Mouse (Mus musculus) lung, postnatal 36 days (tissue): Measurements from ENCODE around the gene Usp17lc.
"Not testable (repeated sequence)": the region's sequence is repeated elsewhere in the genome, so short reads cannot be mapped to it uniquely, and the experiment has no call there.

Experiments
- DNase-seq: peaks from one replicate; pipeline ENCODE4 v3.0.0; 2022; ENCODE audit warnings: mixed read lengths

The Usp17lc gene

DNA sequence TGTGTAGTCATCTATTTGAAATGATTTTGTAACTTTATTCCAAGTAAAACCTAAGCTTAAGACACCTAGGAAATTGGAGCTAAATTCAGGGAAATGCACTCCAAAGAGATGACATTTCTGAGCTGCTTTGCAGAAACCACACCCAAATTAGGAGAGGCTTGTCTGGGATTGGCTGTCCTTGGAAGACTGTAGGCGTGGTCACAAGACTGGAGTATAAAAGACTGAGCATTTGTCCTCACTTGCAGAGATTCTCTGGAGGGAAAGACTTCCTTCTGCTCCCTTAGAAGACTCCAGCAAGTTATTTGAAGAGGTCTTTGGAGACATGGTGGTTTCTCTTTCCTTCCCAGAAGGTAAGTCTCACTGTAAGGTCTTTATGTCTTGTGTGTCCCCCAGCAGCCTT, at the start of gene Usp17lc:
Usp17lc (plus strand) TSS at position 301 of the 400 bp plus-strand sequence.
- DNase-seq, result not testable (repeated sequence)

DNA sequence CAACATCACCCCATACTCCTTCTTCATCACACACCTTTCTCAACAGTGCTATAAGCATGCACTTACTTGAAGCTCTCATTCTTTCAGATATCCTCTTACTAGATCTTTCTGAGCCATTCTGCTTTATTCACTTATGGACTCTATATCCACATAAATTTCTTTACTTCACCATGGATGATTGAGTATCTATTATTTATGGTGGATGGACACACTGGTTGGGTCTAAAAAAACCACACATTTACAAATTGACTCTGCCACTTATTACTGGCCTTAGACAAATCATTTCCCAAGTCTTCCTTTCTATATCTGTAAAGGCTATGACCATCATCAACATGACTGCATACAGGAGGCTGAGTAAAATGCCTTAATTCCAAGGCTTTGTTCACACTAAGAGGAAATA, 28.8 kb upstream of the Usp17lc start, which contains the start of gene Olfr603:
Olfr603 (minus strand) TSS at position 101 of the 400 bp plus-strand sequence.
- DNase-seq, result no peak

DNA sequence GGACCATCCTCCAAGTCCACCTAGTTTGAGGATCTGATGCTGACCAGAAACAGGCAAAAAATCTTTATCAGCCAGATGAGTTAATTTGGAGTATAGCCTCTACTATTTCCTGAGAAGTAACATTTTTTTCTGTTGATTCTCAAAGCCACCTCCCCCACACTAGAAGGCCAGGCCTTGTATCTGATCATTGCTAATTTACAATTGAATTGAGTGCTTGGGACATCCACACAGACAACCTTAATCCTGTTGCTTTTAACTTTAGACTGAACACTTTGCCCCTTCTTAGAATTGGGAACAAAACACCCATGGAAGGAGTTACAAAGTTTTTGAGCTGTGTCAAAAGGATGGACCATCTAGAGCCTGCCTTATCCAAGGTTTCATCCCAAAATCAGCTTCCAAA, 17.1 kb upstream of the Usp17lc start:
- DNase-seq, result no peak

DNA sequence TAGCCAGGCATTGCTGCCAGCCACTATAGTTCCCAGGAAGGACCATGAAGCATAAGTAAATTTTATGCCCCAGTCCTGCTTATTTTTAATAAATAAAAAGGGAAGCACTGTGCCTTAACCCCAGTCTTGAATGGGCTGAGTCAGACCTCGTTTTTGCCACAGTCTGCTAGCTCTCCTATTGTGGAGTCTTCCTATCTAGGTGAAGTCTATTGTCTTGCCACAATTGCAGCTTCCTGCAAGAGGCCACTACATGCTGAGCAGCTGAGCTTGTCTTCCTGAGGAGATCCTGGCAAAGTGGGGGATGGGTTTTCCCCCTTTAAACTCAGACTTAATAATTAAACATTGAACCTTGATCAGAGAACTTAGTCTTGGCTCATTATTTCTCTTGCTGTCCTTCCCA, 15.9 kb upstream of the Usp17lc start:
- no peak for DNase-seq

DNA sequence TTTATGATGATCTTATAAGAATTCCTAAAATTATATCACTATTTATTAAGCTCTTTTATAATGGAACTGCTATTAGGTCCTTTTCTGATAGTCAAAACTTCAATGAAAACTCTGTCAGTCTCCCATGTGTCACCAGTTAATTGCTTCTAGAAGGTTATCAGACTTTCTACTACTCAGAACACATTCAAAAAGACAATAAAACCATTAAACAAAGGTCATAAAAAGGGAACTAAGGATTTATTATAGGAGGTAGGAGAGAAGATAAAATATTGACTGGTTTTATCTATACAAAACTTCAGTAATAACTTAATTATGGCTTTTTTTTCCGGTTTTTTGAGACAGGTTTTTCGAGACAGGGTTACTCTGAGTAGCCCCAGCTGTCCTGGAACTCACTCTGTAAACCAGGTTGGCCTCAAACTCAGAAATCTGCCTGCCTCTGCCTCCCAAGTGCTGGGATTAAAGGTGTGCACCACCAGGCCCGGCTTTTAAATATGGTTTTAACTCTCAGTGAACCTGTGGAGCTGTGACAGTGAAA, 8.3 kb upstream of the Usp17lc start:
- not testable (repeated sequence) for DNase-seq

DNA sequence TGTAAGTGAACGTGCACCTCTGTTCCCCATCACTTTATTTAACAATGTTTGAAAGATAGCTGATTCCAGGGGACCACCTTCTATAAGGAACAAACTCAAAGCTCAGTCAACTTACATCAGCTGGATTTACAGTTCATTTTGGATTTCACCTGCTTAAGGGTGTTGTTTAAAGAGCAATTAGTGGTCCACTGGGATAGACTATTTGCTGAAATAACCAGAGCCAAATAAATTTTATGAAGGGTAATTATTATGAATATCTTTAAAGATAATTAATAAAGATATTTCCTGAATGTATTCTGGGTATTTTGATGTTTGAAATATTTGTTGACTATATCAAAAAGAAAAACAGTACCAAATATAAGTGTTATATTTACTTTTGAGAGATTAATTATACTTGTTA, 30.5 kb downstream of the Usp17lc start, which contains the start of gene Olfr605:
Olfr605 (minus strand) TSS at position 101 of the 400 bp plus-strand sequence.
- no peak for DNase-seq

DNA sequence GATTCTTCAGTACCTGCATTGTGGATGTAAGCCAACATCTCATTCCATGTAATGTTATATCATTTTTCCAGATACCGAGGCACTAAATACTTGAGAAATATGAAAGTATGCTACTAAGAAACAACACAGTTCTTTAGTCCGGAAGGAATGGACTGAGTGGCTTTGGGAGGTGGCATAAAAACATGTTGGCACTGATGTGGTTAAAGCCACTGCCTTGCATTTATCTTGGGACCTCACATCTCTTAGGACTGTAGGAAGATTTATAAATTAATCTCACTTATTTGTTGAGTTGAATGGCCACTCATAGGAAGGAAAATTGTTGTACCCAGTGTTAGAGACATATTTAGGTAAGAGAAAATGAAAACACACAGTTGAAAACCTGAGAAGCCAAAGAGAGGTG, 33.9 kb downstream of the Usp17lc start, which contains the start of gene Olfr606:
Olfr606 (plus strand) TSS at position 301 of the 400 bp plus-strand sequence.
- DNase-seq, result no peak

DNA sequence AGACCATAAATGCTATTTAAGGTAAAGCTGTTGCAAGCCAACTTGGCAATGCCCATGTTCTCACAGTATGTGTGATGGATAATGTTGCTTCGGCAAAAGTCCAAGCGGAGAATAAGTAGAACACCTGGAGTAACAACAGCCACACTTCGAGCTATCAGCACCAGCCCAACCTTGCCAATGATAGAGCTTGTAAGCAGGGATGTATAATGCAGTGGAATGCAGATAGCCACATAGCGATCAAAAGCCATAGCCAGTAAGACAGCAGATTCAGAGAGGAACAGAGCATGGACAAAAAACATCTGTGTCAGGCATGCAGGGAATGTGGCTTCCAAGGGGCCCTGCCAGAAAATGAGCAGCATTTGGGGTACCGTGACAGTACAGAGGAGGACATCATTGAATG, 45.7 kb downstream of the Usp17lc start:
- DNase-seq, result no peak
